Mouse (Mus musculus) lung, postnatal 0 days (tissue): ENCODE measurements at regions not wholly inside any gene's neighbourhood (a gene's known extent, or its start where the extent isn't known, plus 50 kb on each side); places are given as distances from the start of the nearest gene placed in this dataset.

Experiments
- CTCF ChIP-seq: IDR thresholded peaks from 2 replicates; pipeline ENCODE4 v1.5.1; 2016; ENCODE audit warnings: antibody characterized with exemption, mild to moderate bottlenecking
- EP300 ChIP-seq: IDR thresholded peaks from 2 replicates; pipeline ENCODE4 v1.6.1; 2016; ENCODE audit warnings: antibody characterized with exemption, mild to moderate bottlenecking, control low read depth

GRCm38 (mm10) chr7:65226218-65226617 lies 69.8 kb upstream of the Fam189a1 start:
- TF ChIP-seq CTCF (no peak), EP300 (no peak; the same call in 1 of the 2 replicates)
